Mouse (Mus musculus) frontal cortex, postnatal 25 days (tissue): ENCODE results near the gene Add3.

Experiments
- DNase-seq, 2 experiments: peaks; one replicate each; pipeline ENCODE4 v3.0.0; 2022; ENCODE audit warnings: low spot score in 2 of 2

Gene Add3

GRCm38 (mm10) chr19:53166367-53166766 lies 26.1 kb downstream of the Add3 start:
- no peak for DNase-seq

GRCm38 (mm10) chr19:53168576-53168975 lies 28.3 kb downstream of the Add3 start:
- no peak for DNase-seq

GRCm38 (mm10) chr19:53170651-53171050 lies 30.4 kb downstream of the Add3 start:
- DNase-seq = no peak

- DNase-seq = no peak
Measured at GRCm38 (mm10) chr19:53174034-53174433, 33.8 kb downstream of the Add3 start.

- DNase-seq = no peak
Measured at GRCm38 (mm10) chr19:53175550-53175949, 35.3 kb downstream of the Add3 start.

GRCm38 (mm10) chr19:53176518-53176917 lies 36.3 kb downstream of the Add3 start:
- no peak for DNase-seq

GRCm38 (mm10) chr19:53178611-53179528 lies 38.6 kb downstream of the Add3 start:
- no peak for DNase-seq

GRCm38 (mm10) chr19:53180168-53180803 lies 40.0 kb downstream of the Add3 start:
- no peak for DNase-seq

- DNase-seq = no peak
Measured at GRCm38 (mm10) chr19:53181003-53181861, 41.0 kb downstream of the Add3 start.

GRCm38 (mm10) chr19:53183620-53184019 lies 43.4 kb downstream of the Add3 start:
- DNase-seq = no peak

- no peak for DNase-seq
Measured at GRCm38 (mm10) chr19:53184216-53184615, 44.0 kb downstream of the Add3 start.

- no peak for DNase-seq
Measured at GRCm38 (mm10) chr19:53184911-53185310, 44.7 kb downstream of the Add3 start.

- DNase-seq = no peak
Measured at GRCm38 (mm10) chr19:53185486-53186134, 45.4 kb downstream of the Add3 start.

- no peak for DNase-seq
Measured at GRCm38 (mm10) chr19:53186456-53186855, 46.2 kb downstream of the Add3 start.

GRCm38 (mm10) chr19:53187533-53187932 lies 47.3 kb downstream of the Add3 start:
- DNase-seq = no peak

- DNase-seq = no peak
Measured at GRCm38 (mm10) chr19:53188186-53188585, 47.9 kb downstream of the Add3 start.

- DNase-seq = no peak
Measured at GRCm38 (mm10) chr19:53188724-53189220, 48.5 kb downstream of the Add3 start.

- DNase-seq = no peak
Measured at GRCm38 (mm10) chr19:53189736-53190135, 49.5 kb downstream of the Add3 start.

GRCm38 (mm10) chr19:53190232-53190631 lies 50.0 kb downstream of the Add3 start:
- DNase-seq = no peak

- no peak for DNase-seq
Measured at GRCm38 (mm10) chr19:53191867-53192487, 51.7 kb downstream of the Add3 start.

GRCm38 (mm10) chr19:53193190-53193589 lies 52.9 kb downstream of the Add3 start:
- no peak for DNase-seq
